8 mouse cellular contexts compared by ENCODE assay signal in genomic region chr10:115313641-115314286, GRCm38 (mm10). TPM values are rescaled to one million over a fixed set of nuclear protein-coding genes. Genes with fewer than 3 reads are reported as not detected.
DNase-seq lines count a peak whose midpoint lies in the region; ATAC-seq lines count a peak whose summit lies in the region.

No protein-coding gene starts in this region.

- DNase-seq in spleen, postnatal 36 days (ENCODE audit: low spot score in 2 of 2) = peak; percentile 24 to 37
- DNase-seq in spleen, postnatal 10 days (ENCODE audit: low spot score in 2 of 2) = no peak
- DNase-seq in liver, embryonic 11.5 days (ENCODE audit: low spot score) = no peak
- DNase-seq in cerebellum, postnatal 14 days = no peak
- no peak for DNase-seq in spleen, adult 12 weeks (ENCODE audit: low spot score)
- DNase-seq in gastrocnemius, postnatal 25 days = no peak

- H3K27me3 ChIP-seq in hindbrain, embryonic 13.5 days = no peaks in the 10 kb centered on the region
- no peaks in the 10 kb centered on the region for H3K27me3 ChIP-seq in liver, embryonic 11.5 days (replicated peaks; ENCODE audit: control insufficient read depth, insufficient read depth, low read length)

- peak overlapping the region; percentile 93 for H3K9ac ChIP-seq in hindbrain, embryonic 13.5 days
- H3K9ac ChIP-seq in liver, embryonic 11.5 days (ENCODE audit: low read depth, low read length) = peak overlapping the region; percentile 86

- H3K4me1 ChIP-seq in hindbrain, embryonic 13.5 days (replicated peaks) = peaks cover 45% of the 10 kb centered on the region
- H3K4me1 ChIP-seq in liver, embryonic 11.5 days (replicated peaks; ENCODE audit: control insufficient read depth, insufficient read depth, low read length) = peaks cover 27% of the 10 kb centered on the region

- no peaks in the 10 kb centered on the region for H3K36me3 ChIP-seq in hindbrain, embryonic 13.5 days
- H3K36me3 ChIP-seq in liver, embryonic 11.5 days (ENCODE audit: control insufficient read depth, insufficient read depth, low read length) = no peaks in the 10 kb centered on the region

- WGBS in hindbrain, embryonic 13.5 days = 63% methylated on average over 14 of the region's 14 CpGs
- WGBS in liver, embryonic 11.5 days = 83% methylated on average over 14 of the region's 14 CpGs

- H3K9me3 ChIP-seq in hindbrain, embryonic 13.5 days = no peaks in the 10 kb centered on the region
- no peaks in the 10 kb centered on the region for H3K9me3 ChIP-seq in liver, embryonic 11.5 days (ENCODE audit: control insufficient read depth, low read length)

- H3K27ac ChIP-seq in hindbrain, embryonic 13.5 days = no peak overlapping the region
- no peak overlapping the region for H3K27ac ChIP-seq in liver, embryonic 11.5 days (ENCODE audit: low read depth, low read length)

- no peak for ATAC-seq in hindbrain, embryonic 13.5 days (ENCODE audit: low FRiP score)
- no peak for ATAC-seq in liver, embryonic 11.5 days (replicated peaks; ENCODE audit: low FRiP score)
- ATAC-seq in megakaryocyte-erythroid progenitor cell, adult 5-6 weeks (replicated peaks; ENCODE audit: low FRiP score, low TSS enrichment, poor library complexity, severe bottlenecking) = no peak

- peak overlapping the region; percentile 69 for H3K4me2 ChIP-seq in hindbrain, embryonic 13.5 days
- H3K4me2 ChIP-seq in liver, embryonic 11.5 days = peak overlapping the region; percentile 70

- peak overlapping the region; percentile 95 for H3K4me3 ChIP-seq in hindbrain, embryonic 13.5 days
- H3K4me3 ChIP-seq in liver, embryonic 11.5 days (ENCODE audit: low read depth, low read length) = peak overlapping the region; percentile 75

RNA-seq across cellular contexts. Expression of gene Rab21, which starts 1.6 kb away (rescaled TPM):
- polyA plus RNA-seq in hindbrain, embryonic 13.5 days (2015; fragmentation: Nextera tagmentation; extraction: Ambion mirVana) = 7.8 and 8.4 TPM in 2 replicates
- polyA plus RNA-seq in liver, embryonic 11.5 days (2014; fragmentation: Nextera tagmentation; extraction: Ambion mirVana) = 5.1 and 5.3 TPM in 2 replicates
- 26.5 and 29.9 TPM in 2 replicates for total RNA-seq in megakaryocyte-erythroid progenitor cell, adult 5-6 weeks (2014; fragmentation: Nextera tagmentation)
- 25.1 and 40.5 TPM in 2 replicates for total RNA-seq in megakaryocyte-erythroid progenitor cell, adult 5-6 weeks (2017)
- 10 to 100 TPM; 42.8 to 43.7 TPM for total RNA-seq in gastrocnemius, postnatal 25 days (2021)

RNA-seq across cellular contexts. Expression of gene Tmem19, which starts 48.5 kb away (rescaled TPM):
- polyA plus RNA-seq in hindbrain, embryonic 13.5 days (2015; fragmentation: Nextera tagmentation; extraction: Ambion mirVana) = 38.9 and 39.4 TPM in 2 replicates
- 21.2 and 22.8 TPM in 2 replicates for polyA plus RNA-seq in liver, embryonic 11.5 days (2014; fragmentation: Nextera tagmentation; extraction: Ambion mirVana)
- 10.5 and 10.9 TPM in 2 replicates for total RNA-seq in megakaryocyte-erythroid progenitor cell, adult 5-6 weeks (2014; fragmentation: Nextera tagmentation)
- 10.1 and 14.7 TPM in 2 replicates for total RNA-seq in megakaryocyte-erythroid progenitor cell, adult 5-6 weeks (2017)
- 10 to 100 TPM in 1 of 2 experiments, 1 to 10 TPM in 1; 8.8 to 14.9 TPM for total RNA-seq in gastrocnemius, postnatal 25 days (2021)

Comparison
In these comparisons a context has a peak if more than half of its experiments do, and no peak if none do; other contexts are left out.
1. DNase-seq: peak in spleen, postnatal 36 days (2 of 2); none in spleen, postnatal 10 days (0 of 2), liver, embryonic 11.5 days (single experiment), cerebellum, postnatal 14 days (0 of 2), spleen, adult 12 weeks (single experiment) and gastrocnemius, postnatal 25 days (single experiment).